Mouse (Mus musculus) urinary bladder, postnatal 36 days (tissue): ENCODE results near the gene Dars2.

Experiments used
- DNase-seq, 2 experiments: peaks; one replicate each; pipeline ENCODE4 v3.0.0; 2022; ENCODE audit warnings: low spot score in 2 of 2, mixed read lengths in 1 of 2

The Dars2 gene

GRCm38 (mm10) chr1:161070352-161071271, at the start of gene Dars2, which contains the start of gene Cenpl:
TSS of gene Dars2 (minus strand) at chr1:161070658.
TSS of gene Cenpl (plus strand) at chr1:161070713.
- peak; percentile 96 to 97 for DNase-seq

- no peak for DNase-seq
Observed at GRCm38 (mm10) chr1:161114591-161114990, 44.1 kb upstream of the Dars2 start.

DNA sequence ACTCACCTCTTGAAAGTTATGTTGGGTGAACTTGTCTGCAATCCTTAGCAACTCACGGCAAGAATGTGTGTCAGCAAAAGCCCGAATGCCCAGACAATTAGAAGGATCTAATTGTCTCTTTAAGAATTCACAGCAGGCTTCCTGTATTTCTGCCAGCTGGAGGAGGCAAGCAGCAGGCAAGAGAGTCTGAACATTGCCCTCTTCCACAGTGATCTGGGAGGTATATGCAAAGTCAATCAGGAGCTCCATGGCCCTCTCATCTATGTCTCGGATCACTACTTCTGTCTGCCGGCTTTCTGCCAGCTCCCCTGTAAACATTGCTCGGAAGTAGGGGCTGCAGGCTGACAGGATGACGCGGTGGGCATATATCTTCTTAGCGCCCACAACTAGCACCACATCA, 38.8 kb upstream of the Dars2 start:
- no peak for DNase-seq

GRCm38 (mm10) chr1:161103842-161104241, 33.4 kb upstream of the Dars2 start:
- DNase-seq, result no peak

GRCm38 (mm10) chr1:161099721-161100405, 29.4 kb upstream of the Dars2 start:
- DNase-seq, result no peak

GRCm38 (mm10) chr1:161077243-161077642, 6.8 kb upstream of the Dars2 start:
- DNase-seq, result no peak

- DNase-seq, result no peak
Observed at GRCm38 (mm10) chr1:161076238-161076637, 5.8 kb upstream of the Dars2 start.

- DNase-seq, result no peak
Observed at GRCm38 (mm10) chr1:161071272-161071620, 788 bp upstream of the Dars2 start.

DNA sequence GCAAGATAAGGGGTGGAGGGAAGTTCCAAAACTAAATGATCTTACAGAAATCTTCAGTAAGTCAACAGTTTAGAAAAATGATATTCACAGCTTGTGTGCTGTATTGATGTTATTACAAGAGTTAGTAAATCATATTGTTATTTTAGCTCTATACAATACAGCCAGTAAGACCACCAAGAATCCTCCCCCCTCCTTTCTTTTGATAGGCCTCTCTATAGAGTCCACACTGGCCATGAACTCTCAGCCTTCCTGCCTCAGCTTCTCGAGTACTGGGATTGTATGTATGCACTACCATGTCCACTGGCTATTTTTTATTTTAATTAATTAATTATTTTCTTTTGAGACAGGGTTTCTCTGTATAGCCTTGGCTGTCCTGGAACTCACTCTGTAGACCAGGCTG, 7.1 kb downstream of the Dars2 start:
- DNase-seq, result no peak

DNA sequence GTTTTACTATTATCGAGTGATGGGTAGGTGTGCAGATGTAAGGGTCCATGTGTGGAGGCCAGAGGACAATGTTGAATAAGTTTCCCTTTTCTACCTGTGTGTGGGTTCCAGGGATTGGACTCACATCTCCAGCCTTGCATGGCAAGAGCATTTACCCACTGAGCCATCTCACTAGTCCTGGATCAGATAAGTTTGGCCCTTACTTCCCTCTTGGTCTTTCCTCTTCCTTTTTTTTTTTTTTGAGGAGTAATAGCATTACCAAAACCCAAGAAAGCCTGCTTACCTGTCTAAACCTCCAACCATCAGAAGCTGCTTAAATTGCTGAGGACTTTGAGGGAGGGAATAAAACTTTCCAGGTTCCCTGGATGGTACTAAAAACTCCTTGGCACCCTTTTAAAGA, 13.3 kb downstream of the Dars2 start:
- DNase-seq, result no peak

GRCm38 (mm10) chr1:161046972-161047371, 23.5 kb downstream of the Dars2 start:
- DNase-seq, result no peak

- no peak for DNase-seq
Observed at GRCm38 (mm10) chr1:161041261-161042020, 29.0 kb downstream of the Dars2 start.

DNA sequence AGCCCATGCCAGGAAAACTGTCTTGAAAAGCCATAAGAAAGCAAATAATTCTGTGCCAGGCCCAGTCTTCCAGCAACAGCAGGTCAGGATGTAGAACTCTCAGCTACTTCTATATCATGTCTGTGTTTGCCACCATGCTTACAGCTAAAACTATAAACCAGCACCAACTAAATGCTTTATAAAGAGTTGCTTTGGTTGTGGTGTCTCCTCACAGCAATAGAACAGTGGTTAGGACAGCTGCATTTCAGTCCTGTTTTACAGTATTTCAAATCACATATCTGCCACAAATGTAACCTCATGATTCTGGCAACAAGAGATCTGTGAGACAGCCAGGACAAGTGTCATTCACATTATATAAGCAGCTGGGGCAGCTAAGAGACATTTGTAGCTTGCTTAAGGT, 29.6 kb downstream of the Dars2 start:
- no peak for DNase-seq

DNA sequence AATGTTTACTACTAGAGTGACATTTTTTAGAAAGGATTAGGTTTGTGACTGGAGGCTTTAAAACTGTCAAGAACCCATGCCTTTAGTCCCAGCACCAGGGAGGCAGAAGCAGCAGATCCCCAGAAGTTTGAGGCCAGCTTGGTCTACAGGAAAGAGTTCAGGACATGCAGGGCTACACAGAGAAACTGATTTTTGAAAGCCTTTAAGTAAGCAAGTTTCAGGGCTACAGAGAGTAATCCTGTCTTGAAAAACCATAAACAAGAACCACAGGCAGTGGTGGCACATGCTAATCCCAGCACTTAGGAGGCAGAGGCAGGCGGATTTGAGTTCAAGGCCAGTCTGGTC, 30.1 kb downstream of the Dars2 start:
- no peak for DNase-seq

DNA sequence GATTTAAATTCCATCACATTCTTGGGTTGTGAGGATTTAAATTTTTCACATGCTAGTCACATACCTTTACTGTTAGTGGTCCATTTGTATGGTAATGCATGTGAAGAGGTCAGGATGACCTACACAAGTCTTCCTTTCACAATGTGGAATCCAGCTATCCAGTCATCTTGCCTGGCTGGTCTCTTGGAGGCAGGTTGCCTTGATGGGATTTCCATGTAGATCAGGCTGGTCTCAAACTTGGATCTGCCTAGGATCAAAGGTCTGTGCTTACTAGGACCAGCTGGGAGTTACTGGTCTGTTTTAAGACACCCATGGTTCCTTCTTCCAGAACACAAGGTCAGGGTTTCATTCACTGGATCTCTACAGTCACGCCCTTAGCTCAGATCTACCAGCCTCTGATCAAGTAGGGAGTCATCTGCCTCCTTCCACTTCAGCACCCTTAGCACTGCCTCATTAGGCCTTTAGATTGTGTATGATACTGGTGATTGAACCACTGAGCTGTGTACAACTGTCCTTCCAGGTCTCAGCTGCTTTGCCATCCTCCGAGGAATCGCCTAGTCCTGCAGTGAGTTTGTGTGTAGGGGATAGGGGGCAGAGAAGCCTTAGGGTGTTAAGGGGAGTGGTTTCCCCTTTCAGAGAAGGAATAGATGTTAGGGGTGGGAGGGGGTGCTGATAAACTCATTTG, 30.6 kb downstream of the Dars2 start:
- no peak for DNase-seq

DNA sequence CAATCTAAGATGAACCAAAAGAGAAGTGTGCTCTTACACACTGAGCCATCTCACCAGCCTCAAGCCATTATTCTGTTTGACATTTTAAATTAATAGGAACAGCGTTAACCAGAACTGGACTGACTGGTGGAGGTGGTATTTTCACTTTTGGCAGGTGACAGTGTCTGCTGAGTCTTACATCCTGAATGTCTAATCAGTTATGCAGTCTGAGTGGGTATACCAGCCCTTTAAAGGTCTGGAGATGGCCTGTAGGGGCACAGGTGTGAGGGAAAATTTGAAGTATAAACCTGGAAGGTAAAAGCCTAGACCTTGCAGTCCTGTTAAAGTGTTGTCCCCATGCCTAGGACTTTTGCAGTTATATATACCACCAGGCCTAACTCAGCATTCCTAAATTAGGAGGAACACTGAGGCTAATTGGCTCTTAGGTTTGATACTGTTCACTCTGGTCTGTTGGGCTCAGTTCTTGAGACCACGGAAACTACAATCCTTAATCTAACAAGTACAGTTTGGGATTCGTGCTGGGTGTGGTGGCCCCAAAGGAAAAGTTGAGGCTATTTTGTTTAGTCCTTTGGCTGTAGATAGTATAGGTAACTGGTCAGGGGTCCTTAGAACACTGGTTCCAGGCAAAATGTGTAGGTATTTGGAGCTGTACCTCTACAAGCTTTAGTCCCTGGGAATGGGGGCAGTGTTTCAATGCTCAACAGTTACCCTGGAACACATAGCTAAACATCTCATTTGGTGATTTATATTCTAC, 31.3 kb downstream of the Dars2 start:
- DNase-seq, result no peak

- DNase-seq, result no peak
Observed at GRCm38 (mm10) chr1:161038004-161038403, 32.5 kb downstream of the Dars2 start.

GRCm38 (mm10) chr1:161037599-161037998, 32.9 kb downstream of the Dars2 start:
- DNase-seq, result no peak

GRCm38 (mm10) chr1:161037026-161037425, 33.4 kb downstream of the Dars2 start:
- no peak for DNase-seq

DNA sequence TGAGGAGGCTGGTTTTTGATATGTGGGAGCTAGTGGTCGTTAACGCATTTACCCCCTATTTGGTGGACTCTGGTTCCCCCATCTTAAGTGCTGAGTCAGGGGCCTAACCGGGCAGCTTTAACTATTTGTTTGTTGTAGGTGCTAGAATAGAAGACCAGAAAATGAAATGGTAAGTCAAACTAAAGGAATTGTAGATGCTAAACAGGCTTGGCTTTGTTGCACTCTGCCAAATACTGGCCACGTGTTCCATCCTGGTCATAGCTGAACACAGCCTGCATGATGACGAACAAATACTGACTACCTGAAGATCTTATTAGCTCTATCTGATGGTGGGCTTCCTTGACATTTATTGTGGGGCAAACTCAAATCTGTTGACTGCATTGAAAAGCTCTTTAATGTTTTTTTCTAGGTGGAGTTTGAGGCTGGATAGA, 34.0 kb downstream of the Dars2 start:
- no peak for DNase-seq

DNA sequence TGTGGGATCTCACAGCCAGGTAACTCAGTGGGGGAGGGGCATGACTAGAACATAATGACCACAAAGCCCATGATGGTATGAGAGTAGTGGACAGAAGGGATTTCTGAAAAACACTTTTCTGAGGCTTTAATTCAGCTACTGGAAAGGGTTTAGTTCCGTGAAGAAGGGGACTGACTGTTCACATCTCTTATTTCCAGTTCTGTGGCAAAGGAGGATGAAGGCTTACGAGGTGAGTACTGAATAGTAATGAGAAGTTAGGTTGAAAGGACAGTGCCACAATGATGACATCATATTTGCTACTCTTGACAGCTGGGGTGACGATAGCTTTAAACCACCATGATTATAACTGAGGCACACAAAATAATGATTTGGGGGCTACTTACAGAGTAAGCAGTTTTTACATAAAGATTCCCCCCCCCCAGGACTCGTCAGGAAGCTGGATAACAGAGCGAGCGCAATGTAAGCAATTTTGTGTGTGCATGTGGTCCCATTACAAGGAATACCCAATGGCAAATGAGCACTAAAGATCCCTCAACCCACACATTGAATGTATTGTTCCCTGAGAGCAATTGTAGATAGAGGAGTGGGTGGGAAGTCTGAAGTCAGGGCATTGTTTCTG, 34.6 kb downstream of the Dars2 start:
- DNase-seq, result no peak
